Mouse (Mus musculus) hindbrain, embryonic 11.5 days (tissue): ENCODE measurements at regions not wholly inside any gene's neighbourhood (a gene's known extent, or its start where the extent isn't known, plus 50 kb on each side); places are given as distances from the start of the nearest gene placed in this dataset.

Experiments used
- ATAC-seq: fragments of 200-750 bp; cut with Nextera tagmentation; 2 replicates; pipeline ENCODE4 v1.8.0; 2017; ENCODE audit warnings: mild to moderate bottlenecking, moderate TSS enrichment, moderate library complexity; ENCODE audit not compliant: low FRiP score
- DNase-seq: peaks from one replicate; pipeline ENCODE4 v3.0.0-alpha.2; 2015; ENCODE audit warnings: low spot score
- H3K27ac ChIP-seq: fragments of 300-500 bp; sonication (generic); 2 replicates; pipeline ENCODE4 v1.5.1; 2014; ENCODE audit warnings: mild to moderate bottlenecking, low read depth, low read length
- H3K27me3 ChIP-seq: fragments of 300-500 bp; sonication (generic); 2 replicates; pipeline ENCODE4 v1.6.1; 2014; ENCODE audit warnings: mild to moderate bottlenecking, low read length, moderate library complexity, mixed read lengths; ENCODE audit not compliant: control insufficient read depth, insufficient read depth
- H3K36me3 ChIP-seq: fragments of 300-500 bp; sonication (generic); 2 replicates; pipeline ENCODE4 v1.6.1; 2014; ENCODE audit warnings: mild to moderate bottlenecking, low read length, moderate library complexity, mixed read lengths; ENCODE audit not compliant: control insufficient read depth, insufficient read depth
- H3K4me1 ChIP-seq: fragments of 300-500 bp; sonication (generic); replicated peaks from 2 replicates; pipeline ENCODE4 v1.6.1; 2014; ENCODE audit warnings: low read length, mixed read lengths; ENCODE audit not compliant: control insufficient read depth, insufficient read depth
- H3K4me2 ChIP-seq: fragments of 300-500 bp; sonication (generic); replicated peaks from 2 replicates; pipeline ENCODE4 v1.6.1; 2014; ENCODE audit warnings: mild to moderate bottlenecking, low read depth, low read length
- H3K4me3 ChIP-seq: fragments of 300-500 bp; sonication (generic); 2 replicates; pipeline ENCODE4 v1.5.1; 2014; ENCODE audit warnings: low read depth, low read length
- H3K9ac ChIP-seq: fragments of 300-500 bp; sonication (generic); 2 replicates; pipeline ENCODE4 v1.6.1; 2014; ENCODE audit warnings: low read depth, low read length
- H3K9me3 ChIP-seq: fragments of 300-500 bp; sonication (generic); 2 replicates; pipeline ENCODE4 v1.6.1; 2016; ENCODE audit warnings: low read length; ENCODE audit not compliant: control insufficient read depth
- WGBS: fragments of 180-500 bp; shearing (Covaris S2); extraction: QIAGEN DNeasy Blood & Tissue Kit; methylation state at CpG from one replicate; pipeline ENCODE4 v1.1.7; 2014; 5-methylcytosine and 5-hydroxymethylcytosine counted together

GRCm38 (mm10) chr13:47435631-47436030 is 313.2 kb downstream of the Rnf144b start:
- no peaks in the 10 kb centered on the region for H3K4me1 ChIP-seq
- no peaks in the 10 kb centered on the region for H3K27me3 ChIP-seq
- 93% methylated on average over 7 of the region's 7 CpGs for WGBS
- H3K9ac ChIP-seq, result no peak overlapping the region
- no peak for DNase-seq
- H3K27ac ChIP-seq, result no peak overlapping the region
- no peaks in the 10 kb centered on the region for H3K36me3 ChIP-seq
- H3K4me3 ChIP-seq, result no peak overlapping the region
- no peak for ATAC-seq
- no peaks in the 10 kb centered on the region for H3K9me3 ChIP-seq
- no peak overlapping the region for H3K4me2 ChIP-seq

- ATAC-seq (no peak), DNase-seq (no peak)
- Histone ChIP-seq H3K36me3 (no peaks in the 10 kb centered on the region), H3K4me1 (no peaks in the 10 kb centered on the region), H3K9ac (no peak overlapping the region), H3K27ac (no peak overlapping the region), H3K4me3 (no peak overlapping the region), H3K4me2 (no peak overlapping the region), H3K27me3 (no peaks in the 10 kb centered on the region), H3K9me3 (no peaks in the 10 kb centered on the region)
- WGBS, result 92% methylated on average over 3 of the region's 3 CpGs
Measured at GRCm38 (mm10) chr13:47444876-47445275, 322.4 kb downstream of the Rnf144b start.

- no peaks in the 10 kb centered on the region for H3K36me3 ChIP-seq
- no peak overlapping the region for H3K4me2 ChIP-seq
- no peak overlapping the region for H3K27ac ChIP-seq
- H3K4me3 ChIP-seq, result no peak overlapping the region
- ATAC-seq (no peak), DNase-seq (peak; percentile 25)
- no peaks in the 10 kb centered on the region for H3K27me3 ChIP-seq
- 81% methylated on average over 17 of the region's 17 CpGs for WGBS
- no peaks in the 10 kb centered on the region for H3K9me3 ChIP-seq
- no peak overlapping the region for H3K9ac ChIP-seq
- no peaks in the 10 kb centered on the region for H3K4me1 ChIP-seq
Measured at GRCm38 (mm10) chr13:47452186-47452760, 329.8 kb downstream of the Rnf144b start.

- no peak for ATAC-seq
- Histone ChIP-seq H3K9me3 (no peaks in the 10 kb centered on the region), H3K4me3 (no peak overlapping the region), H3K27me3 (no peaks in the 10 kb centered on the region), H3K36me3 (no peaks in the 10 kb centered on the region), H3K4me1 (no peaks in the 10 kb centered on the region), H3K27ac (no peak overlapping the region), H3K9ac (no peak overlapping the region), H3K4me2 (no peak overlapping the region)
- WGBS, result 90% methylated on average over 8 of the region's 8 CpGs
- DNase-seq, result no peak
Measured at GRCm38 (mm10) chr13:47462148-47462547, 339.7 kb downstream of the Rnf144b start.

- no peaks in the 10 kb centered on the region for H3K27me3 ChIP-seq
- H3K4me3 ChIP-seq, result no peak overlapping the region
- H3K9ac ChIP-seq, result no peak overlapping the region
- no peaks in the 10 kb centered on the region for H3K4me1 ChIP-seq
- H3K9me3 ChIP-seq, result no peaks in the 10 kb centered on the region
- WGBS, result 67% methylated on average over 14 of the region's 14 CpGs
- H3K36me3 ChIP-seq, result no peaks in the 10 kb centered on the region
- peak; percentile 60; the same call in 1 of the 2 replicates for ATAC-seq
- H3K27ac ChIP-seq, result no peak overlapping the region
- H3K4me2 ChIP-seq, result no peak overlapping the region
- peak; percentile 23 for DNase-seq
Measured at GRCm38 (mm10) chr13:47471543-47472213, 349.2 kb downstream of the Rnf144b start.

- WGBS, result 82% methylated on average over 10 of the region's 10 CpGs
- H3K9ac ChIP-seq, result no peak overlapping the region
- no peaks in the 10 kb centered on the region for H3K9me3 ChIP-seq
- H3K4me2 ChIP-seq, result no peak overlapping the region
- no peak overlapping the region for H3K4me3 ChIP-seq
- H3K36me3 ChIP-seq, result no peaks in the 10 kb centered on the region
- ATAC-seq (no peak), DNase-seq (no peak)
- H3K27me3 ChIP-seq, result no peaks in the 10 kb centered on the region
- H3K4me1 ChIP-seq, result no peaks in the 10 kb centered on the region
- no peak overlapping the region for H3K27ac ChIP-seq
Measured at GRCm38 (mm10) chr13:47480159-47480558, 357.7 kb downstream of the Rnf144b start.

- Histone ChIP-seq H3K4me1 (no peaks in the 10 kb centered on the region), H3K27ac (no peak overlapping the region), H3K9me3 (no peaks in the 10 kb centered on the region), H3K36me3 (no peaks in the 10 kb centered on the region), H3K27me3 (no peaks in the 10 kb centered on the region), H3K4me2 (no peak overlapping the region), H3K4me3 (no peak overlapping the region), H3K9ac (no peak overlapping the region)
- DNase-seq (no peak), ATAC-seq (no peak)
- WGBS, result 94% methylated on average over 2 of the region's 2 CpGs
Measured at GRCm38 (mm10) chr13:47484819-47485218, 362.4 kb downstream of the Rnf144b start.

- DNase-seq (no peak), ATAC-seq (no peak)
- no peak overlapping the region for H3K4me2 ChIP-seq
- H3K36me3 ChIP-seq, result no peaks in the 10 kb centered on the region
- H3K4me3 ChIP-seq, result no peak overlapping the region
- H3K9ac ChIP-seq, result no peak overlapping the region
- H3K9me3 ChIP-seq, result no peaks in the 10 kb centered on the region
- no peak overlapping the region for H3K27ac ChIP-seq
- no peaks in the 10 kb centered on the region for H3K27me3 ChIP-seq
- H3K4me1 ChIP-seq, result no peaks in the 10 kb centered on the region
Measured at GRCm38 (mm10) chr13:47486111-47486510, 363.7 kb downstream of the Rnf144b start.

- H3K9ac ChIP-seq, result no peak overlapping the region
- no peaks in the 10 kb centered on the region for H3K9me3 ChIP-seq
- H3K27me3 ChIP-seq, result no peaks in the 10 kb centered on the region
- H3K36me3 ChIP-seq, result no peaks in the 10 kb centered on the region
- ATAC-seq, result no peak
- H3K4me1 ChIP-seq, result no peaks in the 10 kb centered on the region
- no peak overlapping the region for H3K27ac ChIP-seq
- H3K4me3 ChIP-seq, result no peak overlapping the region
- whole genome bisulfite sequencing, result 92% methylated on average over 3 of the region's 3 CpGs
- DNase-seq, result no peak
- no peak overlapping the region for H3K4me2 ChIP-seq
Measured at GRCm38 (mm10) chr13:47486658-47487057, 364.2 kb downstream of the Rnf144b start.
